Mouse (Mus musculus): ENCODE results near the gene Lrba. TPM values are rescaled to one million over a fixed set of nuclear protein-coding genes. Genes with fewer than 3 reads are reported as not detected.

Gene Lrba
- 3.0 and 3.4 TPM in 2 replicates for polyA plus RNA-seq (2016; fragmentation: Nextera tagmentation; extraction: Ambion mirVana)

DNA sequence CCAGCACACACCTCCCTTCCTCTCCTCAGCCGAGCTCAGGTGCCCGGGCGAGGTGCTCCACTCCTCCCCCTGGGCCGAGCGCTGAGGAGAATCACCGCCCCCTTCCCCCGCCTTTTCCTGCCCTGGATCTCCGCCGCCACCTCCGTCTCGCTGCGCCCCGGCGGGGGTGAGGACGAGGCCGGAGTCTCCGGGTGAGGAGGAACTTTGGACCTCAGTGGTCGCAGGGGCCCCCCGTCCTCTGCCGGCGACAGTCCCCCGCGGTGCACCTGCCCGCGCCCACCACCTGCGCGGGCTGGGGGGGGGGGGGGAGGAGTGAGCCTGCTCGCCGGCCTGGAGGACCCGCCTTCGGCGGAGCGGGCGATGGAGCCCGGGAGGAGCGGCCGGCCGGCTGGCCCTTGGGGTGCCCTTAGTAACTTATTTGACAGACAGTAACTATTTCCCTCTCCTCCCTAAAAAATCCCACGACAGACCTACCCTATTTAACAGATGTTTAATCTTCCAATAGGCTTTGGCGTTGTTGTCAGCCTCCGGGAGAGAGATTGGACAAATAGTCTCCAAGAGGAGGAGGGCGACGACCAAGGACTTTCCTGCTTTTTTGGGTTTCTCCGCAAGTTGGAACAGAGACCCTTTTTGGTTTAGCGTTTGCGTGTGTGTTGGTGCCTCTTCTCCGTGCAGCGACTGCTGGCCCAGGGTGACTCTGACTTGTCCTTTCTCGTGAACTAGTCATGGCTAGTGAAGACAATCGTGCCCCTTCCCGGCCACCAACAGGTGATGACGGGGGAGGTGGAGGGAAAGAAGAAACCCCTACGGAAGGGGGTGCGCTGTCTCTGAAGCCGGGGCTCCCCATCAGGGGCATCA lies at the start of gene Lrba:
Lrba (plus strand) TSS at position 117 of the 858 bp plus-strand sequence.
- Histone ChIP-seq H3K36me3 (replicated peaks) (peaks cover 8% of the 10 kb centered on the region; the same call in 1 of the 2 replicates), H3K4me3 (peak within 1 kb of the TSS; percentile 67), H3K27me3 (ENCODE audit: poor library complexity, severe bottlenecking) (peaks cover 30% of the 10 kb centered on the region), H3K4me1 (peaks cover 19% of the 10 kb centered on the region), H3K9me3 (no peaks in the 10 kb centered on the region), H3K27ac (peak within 1 kb of the TSS; percentile 92)
- peak; percentile 71 for DNase-seq (ENCODE audit: extremely low spot score, low spot score)
- under 1% methylated on average over 43 of the region's 55 CpGs for WGBS

DNA sequence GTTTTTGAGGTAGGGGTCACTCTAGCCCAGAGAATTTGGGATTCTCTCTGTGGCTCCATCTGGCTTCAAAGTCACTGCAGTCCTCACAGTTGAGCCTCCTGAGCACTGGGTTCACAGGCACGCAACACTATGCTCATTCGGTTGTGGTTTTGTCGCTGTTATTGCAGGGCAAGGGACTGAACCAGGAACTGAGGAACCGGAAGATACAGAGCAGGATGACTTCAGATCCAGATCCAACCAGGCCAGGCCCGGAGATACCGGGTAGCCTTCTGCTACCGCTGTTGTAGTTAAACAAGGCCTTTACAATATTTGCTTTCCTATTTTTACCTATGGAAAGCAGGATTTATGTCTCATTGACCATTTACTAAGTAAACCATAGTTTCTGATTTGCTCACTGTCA lies 44.8 kb upstream of the Lrba start:
- Histone ChIP-seq H3K9me3 (no peaks in the 10 kb centered on the region), H3K36me3 (replicated peaks) (no peaks in the 10 kb centered on the region), H3K27me3 (ENCODE audit: poor library complexity, severe bottlenecking) (no peaks in the 10 kb centered on the region), H3K27ac (no peak overlapping the region), H3K4me3 (no peak overlapping the region), H3K4me1 (no peaks in the 10 kb centered on the region)
- no peak for DNase-seq (ENCODE audit: extremely low spot score, low spot score)
- WGBS = 86% methylated on average over 7 of the region's 7 CpGs

DNA sequence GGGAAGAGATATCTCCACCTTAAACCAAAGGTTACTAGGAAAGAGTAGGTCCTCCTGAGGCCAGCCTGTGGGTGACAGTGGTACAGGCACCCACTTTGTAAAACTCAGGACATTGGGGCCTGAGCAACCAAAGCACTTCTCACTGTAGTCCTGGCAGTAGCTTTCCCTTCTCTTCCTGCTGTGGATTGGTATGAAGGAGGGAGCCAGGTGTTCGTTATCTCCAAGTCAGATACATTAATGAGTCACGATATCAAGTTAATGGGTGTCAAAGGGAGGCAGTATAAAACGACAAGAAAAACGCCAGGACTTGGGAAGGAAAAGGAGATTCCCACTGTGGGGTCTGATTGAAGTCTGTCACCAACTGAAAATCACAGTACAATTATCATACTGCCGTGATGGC lies 43.4 kb upstream of the Lrba start:
- Histone ChIP-seq H3K36me3 (replicated peaks) (no peaks in the 10 kb centered on the region), H3K4me1 (no peaks in the 10 kb centered on the region), H3K27ac (no peak overlapping the region), H3K9me3 (no peaks in the 10 kb centered on the region), H3K27me3 (ENCODE audit: poor library complexity, severe bottlenecking) (no peaks in the 10 kb centered on the region), H3K4me3 (no peak overlapping the region)
- DNase-seq (ENCODE audit: extremely low spot score, low spot score) = no peak
- 82% methylated on average over 5 of the region's 5 CpGs for WGBS

DNA sequence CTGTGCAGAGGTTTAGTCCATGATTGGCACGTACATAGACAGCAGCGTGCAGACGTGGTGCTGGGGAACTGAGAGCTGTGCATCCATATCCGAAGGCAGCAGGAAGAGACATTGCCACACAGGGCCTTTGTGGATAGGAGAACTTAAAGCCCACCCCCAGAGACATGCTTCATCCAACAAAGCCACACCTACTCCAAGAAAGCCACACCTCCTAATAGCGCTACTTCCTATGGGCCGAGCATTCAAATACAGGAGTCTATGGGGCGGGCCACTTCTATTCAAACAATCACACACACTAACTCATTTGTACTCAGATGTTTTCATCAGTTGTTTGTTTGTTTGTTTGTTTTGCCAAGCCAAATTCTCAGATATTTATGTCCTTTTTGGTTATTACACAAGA lies 39.9 kb upstream of the Lrba start:
- 87% methylated on average over 7 of the region's 7 CpGs for WGBS
- no peaks in the 10 kb centered on the region for H3K9me3 ChIP-seq

DNA sequence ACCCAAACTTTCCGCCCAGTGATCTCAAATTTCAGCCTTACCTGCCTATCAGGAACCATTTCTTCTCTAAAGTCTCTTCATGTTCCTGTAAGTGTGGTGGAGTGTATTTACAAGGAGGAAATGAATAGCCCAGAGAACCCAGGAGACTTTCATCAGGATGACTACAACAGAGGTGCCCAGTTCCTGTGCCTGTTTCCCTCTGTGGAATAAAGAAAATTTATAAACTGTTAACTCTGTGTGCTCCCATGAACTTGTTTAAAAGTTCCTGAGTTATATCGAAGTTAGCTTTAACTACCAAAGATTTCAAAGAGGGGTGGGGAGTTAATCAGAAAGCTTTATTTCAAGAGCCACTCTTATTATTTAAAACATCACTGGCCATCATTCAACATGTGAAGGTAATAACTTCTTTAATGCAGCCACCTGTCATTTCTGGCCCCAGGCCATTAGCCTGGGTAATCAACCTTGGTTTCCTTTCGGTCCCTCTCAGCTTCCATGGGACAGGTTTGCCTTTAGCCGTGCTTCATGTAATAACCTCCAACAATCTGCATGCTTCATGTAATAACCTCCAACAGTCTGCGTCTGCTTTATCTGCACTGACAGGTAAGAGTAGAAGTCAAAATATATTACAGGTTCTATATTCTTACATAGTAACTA lies 36.6 kb upstream of the Lrba start:
- Histone ChIP-seq H3K36me3 (replicated peaks) (no peaks in the 10 kb centered on the region), H3K4me3 (no peak overlapping the region), H3K9me3 (no peaks in the 10 kb centered on the region), H3K27ac (no peak overlapping the region), H3K27me3 (ENCODE audit: poor library complexity, severe bottlenecking) (no peaks in the 10 kb centered on the region), H3K4me1 (peaks cover 11% of the 10 kb centered on the region)
- DNase-seq (ENCODE audit: extremely low spot score, low spot score) = no peak
- WGBS = 78% methylated on average over 5 of the region's 5 CpGs

More for the DNA sequence above, 39.9 kb upstream of the Lrba start:
- no peak overlapping the region for H3K4me3 ChIP-seq
- H3K36me3 ChIP-seq (replicated peaks) = no peaks in the 10 kb centered on the region
- peaks cover 11% of the 10 kb centered on the region for H3K4me1 ChIP-seq
- H3K27ac ChIP-seq = no peak overlapping the region
- no peaks in the 10 kb centered on the region for H3K27me3 ChIP-seq (ENCODE audit: poor library complexity, severe bottlenecking)
- no peak for DNase-seq (ENCODE audit: extremely low spot score, low spot score)

DNA sequence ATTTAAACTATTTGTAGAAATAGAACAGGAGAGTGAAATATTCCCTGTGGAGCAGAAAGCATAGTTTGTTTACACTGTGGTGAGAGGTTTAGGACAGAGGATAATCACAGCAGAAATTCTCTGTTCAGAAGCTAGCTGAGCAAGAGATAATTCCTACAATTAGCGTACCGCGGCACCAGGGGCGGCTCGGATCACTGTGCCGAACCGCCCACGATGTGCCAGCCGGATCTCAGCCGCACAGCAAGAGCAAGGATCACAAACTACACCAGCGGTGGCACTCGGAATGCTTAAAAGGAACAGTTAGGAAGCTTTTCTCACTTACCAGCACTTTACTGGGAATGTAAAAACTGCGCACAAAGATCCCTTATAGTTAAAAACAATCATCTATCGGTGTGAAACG lies 28.5 kb upstream of the Lrba start:
- H3K9me3 ChIP-seq = no peaks in the 10 kb centered on the region
- H3K4me3 ChIP-seq = no peak overlapping the region
- DNase-seq (ENCODE audit: extremely low spot score, low spot score) = no peak
- H3K4me1 ChIP-seq = no peaks in the 10 kb centered on the region
- 48% methylated on average over 15 of the region's 15 CpGs for WGBS
- no peak overlapping the region for H3K27ac ChIP-seq
- H3K36me3 ChIP-seq (replicated peaks) = no peaks in the 10 kb centered on the region
- H3K27me3 ChIP-seq (ENCODE audit: poor library complexity, severe bottlenecking) = no peaks in the 10 kb centered on the region

DNA sequence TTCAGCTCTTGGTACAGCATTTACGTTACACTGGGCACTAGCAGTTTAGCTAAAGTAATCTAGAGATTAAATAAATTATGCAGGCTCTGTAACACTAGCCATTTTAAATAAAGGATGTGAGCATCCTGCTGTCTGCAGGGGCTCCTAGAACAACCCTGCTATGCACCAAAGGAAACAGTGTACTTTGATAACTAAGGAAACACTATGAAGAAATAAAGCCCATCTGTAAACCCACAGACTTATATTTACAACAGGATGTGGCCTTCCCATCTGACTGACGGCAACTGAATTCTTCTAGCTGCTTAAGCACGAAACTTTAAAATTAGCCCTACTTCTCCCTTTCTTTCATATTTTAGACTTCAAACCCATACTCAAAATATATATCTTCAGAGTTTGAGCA lies 28.0 kb upstream of the Lrba start:
- H3K9me3 ChIP-seq = no peaks in the 10 kb centered on the region
- no peak overlapping the region for H3K4me3 ChIP-seq
- no peaks in the 10 kb centered on the region for H3K4me1 ChIP-seq
- H3K36me3 ChIP-seq (replicated peaks) = no peaks in the 10 kb centered on the region
- no peaks in the 10 kb centered on the region for H3K27me3 ChIP-seq (ENCODE audit: poor library complexity, severe bottlenecking)
- no peak for DNase-seq (ENCODE audit: extremely low spot score, low spot score)
- H3K27ac ChIP-seq = no peak overlapping the region
- 81% methylated on average over 3 of the region's 3 CpGs for WGBS

DNA sequence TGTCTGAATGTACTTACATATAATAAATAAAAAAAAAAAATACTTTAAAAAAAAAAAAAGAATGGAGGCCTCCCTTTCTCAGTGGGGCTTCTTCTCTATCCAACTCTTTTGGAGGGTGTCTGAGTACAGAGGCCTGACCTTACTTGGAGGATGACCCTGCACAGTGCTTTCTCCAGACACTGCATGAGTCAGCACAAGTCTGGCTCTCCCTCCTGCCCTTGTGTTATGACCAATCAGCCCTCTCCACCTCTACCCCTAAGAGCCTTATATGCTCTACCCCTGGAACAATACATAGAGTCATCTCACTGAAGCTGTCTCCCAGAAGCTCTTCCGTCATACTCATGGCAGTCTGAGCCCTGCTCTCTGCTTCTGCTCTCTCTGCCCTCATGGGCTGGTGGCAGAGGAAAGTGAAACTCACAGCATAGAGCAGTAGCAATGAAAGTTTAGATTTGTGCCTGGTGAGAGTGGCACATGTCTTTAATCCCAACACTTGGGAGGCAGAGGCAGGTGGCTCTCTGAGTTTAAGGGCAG lies 22.8 kb upstream of the Lrba start:
- peaks cover 12% of the 10 kb centered on the region for H3K4me1 ChIP-seq
- no peaks in the 10 kb centered on the region for H3K9me3 ChIP-seq
- no peaks in the 10 kb centered on the region for H3K27me3 ChIP-seq (ENCODE audit: poor library complexity, severe bottlenecking)
- H3K4me3 ChIP-seq = no peak overlapping the region
- no peaks in the 10 kb centered on the region for H3K36me3 ChIP-seq (replicated peaks)
- 92% methylated on average over 1 of the region's 1 CpGs for WGBS
- DNase-seq (ENCODE audit: extremely low spot score, low spot score) = no peak
- no peak overlapping the region for H3K27ac ChIP-seq

DNA sequence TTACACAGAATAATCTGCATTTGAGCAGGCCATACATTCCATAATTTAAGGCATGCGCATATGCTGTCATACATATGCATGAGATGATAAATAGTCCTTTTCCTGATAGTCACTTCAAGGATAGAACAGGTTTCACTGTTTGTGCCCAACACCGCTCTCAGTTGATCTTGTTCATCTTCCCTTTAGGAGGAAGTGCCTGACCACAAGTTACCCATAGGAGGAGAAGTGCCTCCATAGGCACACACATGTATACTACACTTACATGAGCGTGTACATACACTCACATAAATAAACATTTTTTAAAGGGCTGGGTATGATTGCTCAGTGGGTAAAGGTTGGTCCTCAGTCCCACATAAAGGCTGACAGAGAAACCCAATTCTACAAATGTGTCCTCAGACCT lies 22.0 kb upstream of the Lrba start:
- Histone ChIP-seq H3K27ac (no peak overlapping the region), H3K36me3 (replicated peaks) (no peaks in the 10 kb centered on the region), H3K4me1 (peaks cover 12% of the 10 kb centered on the region), H3K4me3 (no peak overlapping the region), H3K27me3 (ENCODE audit: poor library complexity, severe bottlenecking) (no peaks in the 10 kb centered on the region), H3K9me3 (no peaks in the 10 kb centered on the region)
- WGBS = 93% methylated on average over 3 of the region's 3 CpGs
- no peak for DNase-seq (ENCODE audit: extremely low spot score, low spot score)

DNA sequence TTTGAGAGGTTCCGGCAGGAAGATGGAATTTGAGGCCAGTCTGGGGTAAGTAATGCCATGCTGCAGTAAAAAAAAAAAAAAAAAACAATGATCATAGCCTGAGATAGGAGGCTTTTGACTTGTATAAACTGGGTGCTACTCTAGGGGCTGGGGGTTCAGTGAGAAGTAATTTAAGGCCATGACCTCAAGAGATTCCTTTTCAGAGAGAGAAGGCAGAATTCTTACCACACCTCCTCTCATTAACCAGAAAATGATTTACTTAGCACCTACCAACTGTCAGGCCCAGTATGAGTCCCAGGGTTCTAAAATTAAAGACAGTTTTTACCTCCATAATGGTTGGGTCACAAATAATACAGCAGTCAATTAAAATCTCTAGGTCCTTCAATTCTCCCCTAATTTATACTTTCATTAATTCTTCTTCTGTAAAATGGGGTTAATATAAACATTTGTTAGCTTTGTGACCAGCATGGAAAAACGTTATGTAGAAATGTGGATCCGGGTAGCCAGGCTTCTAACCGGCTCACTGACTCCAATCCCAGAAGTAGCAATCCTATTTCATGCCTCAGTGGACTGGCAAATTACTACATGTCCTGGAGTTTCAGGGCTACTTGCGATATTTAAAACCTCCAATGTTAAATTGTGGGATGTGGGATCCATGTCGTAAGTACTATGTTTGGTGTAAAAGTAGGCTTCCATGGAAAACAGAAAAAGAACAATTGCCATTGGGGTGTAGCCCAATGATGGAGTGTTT lies 19.7 kb upstream of the Lrba start:
- 26% methylated on average over 6 of the region's 6 CpGs for WGBS
- H3K4me1 ChIP-seq = peaks cover 12% of the 10 kb centered on the region
- no peaks in the 10 kb centered on the region for H3K27me3 ChIP-seq (ENCODE audit: poor library complexity, severe bottlenecking)
- DNase-seq (ENCODE audit: extremely low spot score, low spot score) = no peak
- no peaks in the 10 kb centered on the region for H3K9me3 ChIP-seq
- no peaks in the 10 kb centered on the region for H3K36me3 ChIP-seq (replicated peaks)
- no peak overlapping the region for H3K27ac ChIP-seq
- H3K4me3 ChIP-seq = no peak overlapping the region

DNA sequence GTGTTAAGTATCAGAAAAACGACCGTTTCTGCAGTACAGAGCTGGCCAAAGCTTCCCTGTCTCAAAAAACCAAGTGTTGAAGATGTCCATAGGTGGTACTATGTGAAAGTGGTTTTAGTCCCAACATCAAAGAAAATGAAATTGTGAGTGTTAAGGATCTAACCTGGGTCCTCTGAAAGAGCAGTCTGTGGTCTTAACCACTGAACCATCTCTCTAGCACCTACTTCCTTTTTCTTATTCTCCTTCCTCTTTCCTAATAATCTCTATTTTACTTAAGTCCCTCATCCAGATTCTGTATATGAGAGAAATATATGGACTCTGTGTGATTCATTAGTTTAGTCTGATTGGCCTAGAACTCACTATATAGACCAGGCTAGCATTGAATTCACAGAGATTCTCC lies 17.9 kb upstream of the Lrba start:
- H3K4me1 ChIP-seq = peaks cover 12% of the 10 kb centered on the region
- no peaks in the 10 kb centered on the region for H3K36me3 ChIP-seq (replicated peaks)
- no peaks in the 10 kb centered on the region for H3K27me3 ChIP-seq (ENCODE audit: poor library complexity, severe bottlenecking)
- H3K27ac ChIP-seq = no peak overlapping the region
- no peak overlapping the region for H3K4me3 ChIP-seq
- 89% methylated on average over 2 of the region's 2 CpGs for WGBS
- no peak for DNase-seq (ENCODE audit: extremely low spot score, low spot score)
- H3K9me3 ChIP-seq = no peaks in the 10 kb centered on the region

DNA sequence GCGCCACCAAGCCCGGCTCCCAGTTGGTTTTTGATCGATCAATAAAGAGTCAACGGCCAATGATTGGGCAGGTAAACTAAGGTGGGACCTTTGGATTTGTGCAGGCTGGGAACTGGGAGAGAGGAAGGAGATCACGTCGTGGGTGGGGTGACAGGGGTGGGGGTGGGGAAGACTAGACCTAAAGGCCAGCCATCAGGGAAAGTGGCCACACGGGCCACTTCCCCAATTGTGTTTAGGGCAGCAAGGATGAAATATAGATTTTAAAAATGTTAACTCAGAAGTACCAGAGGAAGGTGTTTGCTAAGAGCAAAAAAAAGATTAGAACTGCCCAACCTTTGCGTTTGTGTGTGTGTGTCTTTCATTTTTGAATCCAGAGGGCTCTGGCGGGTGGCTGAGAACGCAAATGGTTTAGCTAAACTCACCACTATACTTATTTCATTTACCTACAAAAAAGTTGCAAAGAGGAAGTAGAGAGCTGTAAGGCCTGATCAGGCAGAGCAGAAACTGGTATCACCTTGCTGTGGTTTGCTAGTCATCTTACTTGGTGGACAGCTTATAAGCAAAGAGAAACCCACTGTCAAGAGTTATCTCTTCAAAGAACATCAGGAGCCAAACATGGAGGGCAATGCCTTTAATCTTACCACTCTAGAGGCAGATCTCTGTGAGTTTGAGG lies 14.1 kb upstream of the Lrba start:
- Histone ChIP-seq H3K36me3 (replicated peaks) (no peaks in the 10 kb centered on the region), H3K27ac (no peak overlapping the region), H3K27me3 (ENCODE audit: poor library complexity, severe bottlenecking) (no peaks in the 10 kb centered on the region), H3K4me1 (peaks cover under 1% of the 10 kb centered on the region; the same call in 1 of the 2 replicates), H3K4me3 (no peak overlapping the region), H3K9me3 (no peaks in the 10 kb centered on the region)
- DNase-seq (ENCODE audit: extremely low spot score, low spot score) = no peak
- 93% methylated on average over 10 of the region's 10 CpGs for whole genome bisulfite sequencing

Data from forebrain, embryonic 10.5 days (tissue).